Mouse (Mus musculus) urinary bladder, postnatal 25 days (tissue): Measurements from ENCODE around the gene Pgls.
A peak's percentile ranks its signal among the peaks of the same experiment; 100 is the strongest.

ENCODE experiments used
- DNase-seq: peaks from one replicate; pipeline ENCODE4 v3.0.0; 2022; ENCODE audit warnings: low spot score

Pgls gene

GRCm38 (mm10) chr8:71591471-71592373 lies at the start of gene Pgls:
Gene Pgls (plus strand): TSS chr8:71592176.
- peak; percentile 93 for DNase-seq

- DNase-seq = peak; percentile 81
Measured at GRCm38 (mm10) chr8:71542632-71543343, 49.2 kb upstream of the Pgls start, which contains the start of gene Mvb12a. Gene Mvb12a (plus strand): TSS chr8:71542922.

GRCm38 (mm10) chr8:71543755-71544154 lies 48.2 kb upstream of the Pgls start:
- no peak for DNase-seq

- DNase-seq = no peak
Measured at GRCm38 (mm10) chr8:71545053-71545452, 46.9 kb upstream of the Pgls start.

GRCm38 (mm10) chr8:71547590-71547989 lies 44.4 kb upstream of the Pgls start:
- DNase-seq = no peak

- DNase-seq = no peak
Measured at GRCm38 (mm10) chr8:71550754-71551153, 41.2 kb upstream of the Pgls start.

- DNase-seq = no peak
Measured at GRCm38 (mm10) chr8:71552770-71553169, 39.2 kb upstream of the Pgls start.

- no peak for DNase-seq
Measured at GRCm38 (mm10) chr8:71554001-71554400, 38.0 kb upstream of the Pgls start.

GRCm38 (mm10) chr8:71554644-71555043 lies 37.3 kb upstream of the Pgls start:
- DNase-seq = no peak

- DNase-seq = no peak
Measured at GRCm38 (mm10) chr8:71558071-71558957, 33.7 kb upstream of the Pgls start, which contains the start of gene Tmem221. Gene Tmem221 (minus strand): TSS chr8:71558871.

- DNase-seq = peak; percentile 65
Measured at GRCm38 (mm10) chr8:71558958-71559690, 32.9 kb upstream of the Pgls start.

- DNase-seq = no peak
Measured at GRCm38 (mm10) chr8:71560071-71560470, 31.9 kb upstream of the Pgls start.

GRCm38 (mm10) chr8:71560765-71561164 lies 31.2 kb upstream of the Pgls start:
- DNase-seq = no peak

GRCm38 (mm10) chr8:71561401-71561800 lies 30.6 kb upstream of the Pgls start:
- DNase-seq = peak; percentile 45

- peak; percentile 88 for DNase-seq
Measured at GRCm38 (mm10) chr8:71562751-71563150, 29.2 kb upstream of the Pgls start.

- no peak for DNase-seq
Measured at GRCm38 (mm10) chr8:71563992-71564391, 28.0 kb upstream of the Pgls start.

GRCm38 (mm10) chr8:71566501-71566900 lies 25.5 kb upstream of the Pgls start, which contains the start of gene Nxnl1:
Gene Nxnl1 (minus strand): TSS chr8:71566601.
- no peak for DNase-seq

GRCm38 (mm10) chr8:71567587-71567986 lies 24.4 kb upstream of the Pgls start:
- DNase-seq = no peak

GRCm38 (mm10) chr8:71568387-71568937 lies 23.5 kb upstream of the Pgls start, which contains the start of gene Slc27a1:
Gene Slc27a1 (plus strand): TSS chr8:71568882.
- DNase-seq = no peak

GRCm38 (mm10) chr8:71568941-71569340 lies 23.0 kb upstream of the Pgls start:
- DNase-seq = no peak
